Mouse (Mus musculus) heart, postnatal 14 days (tissue): ENCODE results near the gene Foxd2. TPM values are rescaled to one million over a fixed set of nuclear protein-coding genes. Genes with fewer than 3 reads are reported as not detected.

Experiments used
- DNase-seq, 2 experiments: peaks; one replicate each; pipeline ENCODE4 v3.0.0; 2021 to 2022
- intact Hi-C: fragments of 180-260 bp; cut with DNase I; formaldehyde crosslinking; loops from one replicate; pipeline ENCODE4 v1.15.1; 2025
- long read RNA-seq, 2 experiments: library from polyadenylated mRNA; stranded (forward); transcript quantifications; one replicate each; pipeline ENCODE4 v2.0.0; 2021
- total RNA-seq, 2 experiments: library from RNA; stranded (reverse); gene quantifications; 2 replicates each; pipeline ENCODE4 v1.2.3; 2021

The Foxd2 gene
- total RNA-seq, result under 1 TPM; 0.38 to 0.39 TPM
- long read RNA-seq, experiment 1, result 0 reads
- long read RNA-seq, experiment 2, result 0 reads

- peak; percentile 96 for DNase-seq
- intact Hi-C loops, result loop anchor here (5.0 kb wide), 2 partner anchors 73 to 148 kb away; partner anchors contain the start of gene Tal1
These were observed at the start of gene Foxd2 for GRCm38 (mm10) chr4:114908829-114909601. Foxd2 (minus strand) TSS chr4:114908873.

- intact Hi-C loops, result no loop called here
- no peak for DNase-seq
These were observed 49.6 kb upstream of the Foxd2 start for GRCm38 (mm10) chr4:114958231-114958630.

GRCm38 (mm10) chr4:114957403-114957802 lies 48.7 kb upstream of the Foxd2 start:
- intact Hi-C loops, result no loop called here
- DNase-seq, result peak in 1 of 2 experiments; percentile 10

- intact Hi-C loops, result no loop called here
These were observed 44.5 kb upstream of the Foxd2 start for GRCm38 (mm10) chr4:114953172-114953571.

GRCm38 (mm10) chr4:114947852-114948481 lies 39.3 kb upstream of the Foxd2 start:
- DNase-seq, result no peak
- intact Hi-C loops, result loop anchor here (1.0 to 5.0 kb wide), 4 partner anchors 31 to 301 kb away; no protein-coding TSS in a partner anchor

More at GRCm38 (mm10) chr4:114953172-114953571, 44.5 kb upstream of the Foxd2 start:
- DNase-seq, result no peak

GRCm38 (mm10) chr4:114947395-114947794 lies 38.7 kb upstream of the Foxd2 start:
- intact Hi-C loops, result loop anchor here (1.0 to 5.0 kb wide), 4 partner anchors 31 to 300 kb away; no protein-coding TSS in a partner anchor
- DNase-seq, result peak; percentile 81 to 88

GRCm38 (mm10) chr4:114946416-114946815 lies 37.7 kb upstream of the Foxd2 start:
- intact Hi-C loops, result loop anchor here (2.0 to 5.0 kb wide), 3 partner anchors 30 to 299 kb away; no protein-coding TSS in a partner anchor
- no peak for DNase-seq

GRCm38 (mm10) chr4:114945021-114945420 lies 36.3 kb upstream of the Foxd2 start:
- no peak for DNase-seq
- intact Hi-C loops, result loop anchor here (5.0 kb wide), 1 partner anchor 298 kb away; no protein-coding TSS in a partner anchor

GRCm38 (mm10) chr4:114942583-114942982 lies 33.9 kb upstream of the Foxd2 start:
- intact Hi-C loops, result no loop called here
- no peak for DNase-seq

- intact Hi-C loops, result no loop called here
These were observed 33.4 kb upstream of the Foxd2 start for GRCm38 (mm10) chr4:114942112-114942511.

GRCm38 (mm10) chr4:114941311-114941710 lies 32.6 kb upstream of the Foxd2 start:
- no peak for DNase-seq
- intact Hi-C loops, result no loop called here

More at GRCm38 (mm10) chr4:114942112-114942511, 33.4 kb upstream of the Foxd2 start:
- no peak for DNase-seq

GRCm38 (mm10) chr4:114938248-114938647 lies 29.6 kb upstream of the Foxd2 start:
- intact Hi-C loops, result no loop called here
- no peak for DNase-seq

GRCm38 (mm10) chr4:114937459-114938047 lies 28.9 kb upstream of the Foxd2 start:
- no peak for DNase-seq
- intact Hi-C loops, result no loop called here

- intact Hi-C loops, result no loop called here
- no peak for DNase-seq
These were observed 25.5 kb upstream of the Foxd2 start for GRCm38 (mm10) chr4:114934188-114934587.

- DNase-seq, result no peak
- intact Hi-C loops, result no loop called here
These were observed 24.1 kb upstream of the Foxd2 start for GRCm38 (mm10) chr4:114932747-114933146.

- intact Hi-C loops, result no loop called here
These were observed 20.5 kb upstream of the Foxd2 start for GRCm38 (mm10) chr4:114929155-114929554.

GRCm38 (mm10) chr4:114925917-114926312 lies 17.2 kb upstream of the Foxd2 start, which contains the start of gene Foxe3:
Foxe3 (minus strand) TSS chr4:114926013.
- intact Hi-C loops, result no loop called here
- no peak for DNase-seq

More at GRCm38 (mm10) chr4:114929155-114929554, 20.5 kb upstream of the Foxd2 start:
- DNase-seq, result no peak

GRCm38 (mm10) chr4:114924971-114925916 lies 16.6 kb upstream of the Foxd2 start:
- intact Hi-C loops, result no loop called here

GRCm38 (mm10) chr4:114917091-114917490 lies 8.4 kb upstream of the Foxd2 start:
- intact Hi-C loops, result loop anchor here (2.0 kb wide), 1 partner anchor 30 kb away; no protein-coding TSS in a partner anchor
- peak; percentile 49 to 65 for DNase-seq

More at GRCm38 (mm10) chr4:114924971-114925916, 16.6 kb upstream of the Foxd2 start:
- DNase-seq, result peak; percentile 41 to 50
